Mouse (Mus musculus) heart, postnatal 0 days (tissue): ENCODE data around the gene Olfr429. TPM values are rescaled to one million over a fixed set of nuclear protein-coding genes. Genes with fewer than 3 reads are reported as not detected.
A peak's percentile ranks its signal among the peaks of the same experiment; 100 is the strongest.

Experiments used
- ATAC-seq: fragments of 200-750 bp; cut with Nextera tagmentation; 2 replicates; pipeline ENCODE4 v1.8.0; 2017; ENCODE audit warnings: low read depth, moderate number of reproducible peaks, moderate library complexity; ENCODE audit not compliant: insufficient read depth
- DNase-seq: peaks from one replicate; pipeline ENCODE4 v3.0.0-alpha.2; 2016; ENCODE audit warnings: low spot score
- H3K27ac ChIP-seq: fragments of 300-500 bp; sonication (generic); 2 replicates; pipeline ENCODE4 v1.5.1; 2014; ENCODE audit warnings: low read depth, mild to moderate bottlenecking
- H3K27me3 ChIP-seq: fragments of 300-500 bp; sonication (generic); 2 replicates; pipeline ENCODE4 v1.6.1; 2014; ENCODE audit warnings: low read length, mixed read lengths; ENCODE audit not compliant: control insufficient read depth, insufficient read depth
- H3K36me3 ChIP-seq: fragments of 300-500 bp; sonication (generic); replicated peaks from 2 replicates; pipeline ENCODE4 v1.6.1; 2014; ENCODE audit warnings: low read length, mixed read lengths; ENCODE audit not compliant: control insufficient read depth, insufficient read depth
- H3K4me1 ChIP-seq: fragments of 300-500 bp; sonication (generic); 2 replicates; pipeline ENCODE4 v1.6.1; 2014; ENCODE audit warnings: antibody characterized with exemption; ENCODE audit not compliant: control insufficient read depth, insufficient read depth
- H3K4me2 ChIP-seq: fragments of 300-500 bp; sonication (generic); 2 replicates; pipeline ENCODE4 v1.6.1; 2014; ENCODE audit warnings: low read depth, mild to moderate bottlenecking, low read length, moderate library complexity
- H3K4me3 ChIP-seq: fragments of 300-500 bp; sonication (generic); 2 replicates; pipeline ENCODE4 v1.5.1; 2014; ENCODE audit warnings: low read depth, low read length
- H3K9ac ChIP-seq: fragments of 300-500 bp; sonication (generic); replicated peaks from 2 replicates; pipeline ENCODE4 v1.6.1; 2014; ENCODE audit warnings: low read depth, low read length, mixed read lengths
- H3K9me3 ChIP-seq: fragments of 300-500 bp; sonication (generic); replicated peaks from 2 replicates; pipeline ENCODE4 v1.6.1; 2016; ENCODE audit warnings: low read length; ENCODE audit not compliant: control insufficient read depth
- CTCF ChIP-seq: IDR thresholded peaks from 2 replicates; pipeline ENCODE4 v1.5.1; 2016; ENCODE audit warnings: antibody characterized with exemption, control low read depth, low read depth
- EP300 ChIP-seq: IDR thresholded peaks from 2 replicates; pipeline ENCODE4 v1.6.1; 2016; ENCODE audit warnings: antibody characterized with exemption, low read depth
- WGBS: fragments of 180-500 bp; shearing (Covaris S2); extraction: QIAGEN DNeasy Blood & Tissue Kit; methylation state at CpG from one replicate; pipeline ENCODE4 v1.1.7; 2014; 5-methylcytosine and 5-hydroxymethylcytosine counted together
- polyA plus RNA-seq: library from polyadenylated mRNA; unstranded; fragments of >200 nt; fragmentation: Nextera tagmentation; extraction: Ambion mirVana; gene quantifications from 2 replicates; pipeline ENCODE4 v1.2.1, GENCODE M21; 2015
- total RNA-seq: library from RNA; depleted of rRNA; stranded (reverse); fragments of >200 nt; gene quantifications from 2 replicates; pipeline ENCODE4 v1.2.3, GENCODE M21; 2014; ENCODE audit warnings: low replicate concordance

The Olfr429 gene
- total and polyA plus RNA-seq, 2 experiments from 2014 or later = not detected

DNA sequence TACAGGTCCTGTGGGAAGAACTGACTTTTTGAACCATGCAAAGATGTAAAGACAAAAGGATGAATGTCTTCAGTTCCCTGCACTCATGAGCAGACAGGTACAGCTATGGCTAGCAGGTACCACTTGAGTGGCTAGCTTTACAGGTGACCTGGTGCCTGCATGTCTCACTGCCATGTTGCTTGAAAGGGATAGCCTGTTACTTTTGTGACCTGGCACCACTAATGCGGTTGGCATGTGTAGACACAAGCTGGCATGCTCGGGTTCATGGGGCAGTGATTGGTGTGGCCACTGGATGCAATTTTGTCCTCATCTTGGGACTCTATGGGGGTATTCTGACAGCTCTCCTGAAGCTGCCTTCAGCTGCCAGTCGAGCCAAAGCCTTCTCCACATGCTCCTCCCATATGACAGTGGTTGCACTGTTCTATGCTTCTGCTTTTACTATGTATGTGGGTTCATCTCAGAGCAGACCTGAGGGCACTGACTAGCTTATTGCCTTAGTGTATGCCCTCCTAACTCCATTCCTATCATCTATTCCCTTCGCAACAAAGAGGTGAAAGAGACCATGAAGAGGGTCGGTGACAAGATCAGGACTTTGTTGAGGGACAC is 32.1 kb upstream of the Olfr429 start:
- DNase-seq (no peak), ATAC-seq (no peak)

DNA sequence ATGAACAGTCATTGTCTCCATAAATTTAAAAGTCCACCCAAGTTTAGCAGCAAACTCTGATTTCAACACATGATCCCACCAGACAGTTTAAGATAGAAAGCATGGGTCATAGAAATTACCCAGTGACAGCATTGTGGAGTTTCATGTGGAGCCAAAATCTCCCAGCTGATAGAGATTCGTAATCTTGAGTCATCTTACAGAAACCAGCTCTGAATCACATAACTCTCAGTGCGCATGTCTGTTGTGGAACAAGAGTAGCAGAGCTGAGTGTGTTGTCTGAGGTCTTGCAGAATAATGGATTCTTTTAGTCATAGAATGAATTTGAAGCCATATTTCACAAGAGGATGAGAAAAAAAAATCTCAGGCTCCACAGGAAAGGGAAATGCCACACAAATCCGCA is 31.1 kb upstream of the Olfr429 start:
- Histone ChIP-seq H3K9ac (no peak overlapping the region), H3K4me3 (no peak overlapping the region), H3K4me1 (no peaks in the 10 kb centered on the region), H3K36me3 (no peaks in the 10 kb centered on the region), H3K27ac (no peak overlapping the region), H3K9me3 (no peaks in the 10 kb centered on the region), H3K27me3 (no peaks in the 10 kb centered on the region), H3K4me2 (no peak overlapping the region)
- TF ChIP-seq EP300 (no peak), CTCF (no peak)
- WGBS = 63% methylated on average over 3 of the region's 3 CpGs
- ATAC-seq (no peak), DNase-seq (no peak)

More for the DNA sequence above, 32.1 kb upstream of the Olfr429 start:
- TF ChIP-seq EP300 (no peak), CTCF (no peak)
- no peak overlapping the region for H3K4me3 ChIP-seq
- no peaks in the 10 kb centered on the region for H3K27me3 ChIP-seq
- WGBS = 75% methylated on average over 5 of the region's 5 CpGs
- no peak overlapping the region for H3K27ac ChIP-seq
- H3K36me3 ChIP-seq = no peaks in the 10 kb centered on the region
- no peak overlapping the region for H3K4me2 ChIP-seq
- H3K9me3 ChIP-seq = no peaks in the 10 kb centered on the region
- no peak overlapping the region for H3K9ac ChIP-seq
- H3K4me1 ChIP-seq = no peaks in the 10 kb centered on the region

DNA sequence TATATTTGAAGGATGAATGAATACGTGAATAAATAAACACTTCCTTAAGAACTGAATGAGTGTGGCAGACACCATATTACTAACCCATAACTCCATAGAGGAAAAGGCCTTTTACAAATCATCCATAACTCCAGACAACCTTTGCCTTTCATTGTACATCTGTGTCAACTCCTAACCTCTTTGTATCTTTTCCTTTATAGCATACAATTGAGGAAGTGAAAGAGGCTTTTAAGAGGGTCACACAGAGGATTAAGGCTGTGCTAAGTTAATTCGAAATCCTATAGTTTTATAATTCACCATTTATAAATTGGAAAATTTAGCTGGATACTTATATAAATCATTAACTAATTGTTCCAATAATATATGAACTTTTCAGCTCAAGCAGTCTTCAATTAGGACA is 28.9 kb upstream of the Olfr429 start:
- Histone ChIP-seq H3K4me2 (no peak overlapping the region), H3K4me3 (no peak overlapping the region), H3K9ac (no peak overlapping the region), H3K27me3 (no peaks in the 10 kb centered on the region), H3K9me3 (no peaks in the 10 kb centered on the region), H3K27ac (no peak overlapping the region), H3K36me3 (no peaks in the 10 kb centered on the region), H3K4me1 (no peaks in the 10 kb centered on the region)
- 73% methylated on average over 2 of the region's 2 CpGs for WGBS
- TF ChIP-seq CTCF (no peak), EP300 (no peak)
- DNase-seq (no peak), ATAC-seq (no peak)

DNA sequence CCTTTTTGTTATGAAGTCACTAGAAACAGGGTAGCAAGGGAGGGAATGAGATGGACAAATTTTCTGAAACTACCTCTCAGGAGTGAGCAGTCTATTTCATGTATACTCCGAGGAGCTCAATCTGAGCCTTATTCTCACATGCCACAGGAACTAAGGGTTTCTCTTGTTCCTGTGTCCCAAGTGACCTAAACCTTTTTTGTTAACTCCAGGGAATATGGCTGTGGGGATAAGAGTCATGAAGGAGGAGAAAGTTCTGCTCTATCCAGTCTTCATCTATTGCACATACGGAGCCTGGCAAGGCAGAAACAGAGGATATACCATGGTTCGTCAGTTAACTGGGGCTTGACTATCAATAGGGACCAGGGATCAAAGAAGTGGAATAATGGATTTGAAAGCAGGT is 17.8 kb upstream of the Olfr429 start, which contains the start of gene Olfr430:
TSS of gene Olfr430 (plus strand) at position 301 of the 400 bp plus-strand sequence.
- Histone ChIP-seq H3K27me3 (no peaks in the 10 kb centered on the region), H3K9me3 (no peaks in the 10 kb centered on the region), H3K27ac (no peak within 1 kb of the TSS), H3K9ac (no peak within 1 kb of the TSS), H3K4me1 (no peaks in the 10 kb centered on the region), H3K36me3 (no peaks in the 10 kb centered on the region), H3K4me3 (no peak within 1 kb of the TSS), H3K4me2 (no peak within 1 kb of the TSS)
- WGBS = 85% methylated on average over 3 of the region's 3 CpGs
- TF ChIP-seq EP300 (no peak), CTCF (no peak)
- ATAC-seq (no peak), DNase-seq (no peak)

DNA sequence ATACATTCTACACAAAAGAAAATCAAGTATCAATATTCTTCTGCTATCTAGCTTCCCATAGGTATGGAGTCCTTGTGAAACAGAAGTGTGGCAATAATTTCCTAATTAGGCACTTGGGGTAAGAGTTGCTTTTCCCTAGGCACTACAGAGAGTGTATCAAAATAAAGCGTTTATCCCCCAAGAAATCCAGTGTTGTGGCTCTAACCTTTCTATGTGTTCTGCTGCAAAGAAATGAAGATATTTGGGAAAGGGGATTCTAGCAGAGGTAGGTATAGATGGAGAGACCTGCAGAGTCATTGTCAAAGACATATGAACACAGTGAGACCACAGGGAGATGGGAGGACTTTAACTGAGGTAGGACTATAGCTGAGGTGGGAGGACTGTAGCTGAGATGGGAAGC is 12.5 kb downstream of the Olfr429 start, which contains the start of gene Olfr427:
TSS of gene Olfr427 (plus strand) at position 301 of the 400 bp plus-strand sequence.
- DNase-seq (no peak), ATAC-seq (no peak)
- WGBS = 79% methylated on average over 1 of the region's 1 CpGs
- Histone ChIP-seq H3K9me3 (no peaks in the 10 kb centered on the region), H3K4me2 (no peak within 1 kb of the TSS), H3K4me3 (no peak within 1 kb of the TSS), H3K27ac (no peak within 1 kb of the TSS), H3K4me1 (no peaks in the 10 kb centered on the region), H3K36me3 (no peaks in the 10 kb centered on the region), H3K27me3 (no peaks in the 10 kb centered on the region), H3K9ac (no peak within 1 kb of the TSS)
- TF ChIP-seq EP300 (no peak), CTCF (no peak)

DNA sequence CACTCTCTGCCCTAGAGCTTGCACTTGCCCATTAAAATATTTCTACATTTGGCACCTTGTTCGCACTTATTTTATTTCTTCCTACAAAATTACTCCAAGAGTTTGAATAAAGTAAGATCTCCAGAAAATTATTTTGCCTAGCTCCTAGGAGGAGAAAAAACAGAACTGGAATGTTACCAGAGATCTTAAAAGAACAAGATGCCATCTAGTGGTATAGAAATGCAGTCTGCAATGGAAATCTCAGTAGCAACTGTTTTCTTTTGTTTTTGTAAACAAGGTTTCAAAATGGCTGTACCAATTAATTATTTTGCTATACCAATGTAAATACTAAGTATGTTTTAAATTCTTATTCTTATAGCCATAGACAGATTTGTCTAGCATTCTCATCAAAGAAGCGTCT is 19.6 kb downstream of the Olfr429 start:
- ATAC-seq = no peak
- Histone ChIP-seq H3K27me3 (no peaks in the 10 kb centered on the region), H3K4me2 (no peak overlapping the region), H3K9me3 (no peaks in the 10 kb centered on the region), H3K27ac (no peak overlapping the region), H3K4me1 (no peaks in the 10 kb centered on the region), H3K36me3 (no peaks in the 10 kb centered on the region), H3K4me3 (no peak overlapping the region), H3K9ac (no peak overlapping the region)
- peak; percentile 10 for DNase-seq
- TF ChIP-seq CTCF (peak; percentile 26), EP300 (no peak)
- WGBS = 52% methylated on average over 2 of the region's 2 CpGs
